Mouse (Mus musculus) kidney, postnatal 36 days (tissue): ENCODE measurements at regions not wholly inside any gene's neighbourhood (a gene's known extent, or its start where the extent isn't known, plus 50 kb on each side); places are given as distances from the start of the nearest gene placed in this dataset.

Source experiments
- DNase-seq, 2 experiments: peaks; one replicate each; pipeline ENCODE4 v3.0.0; 2021 to 2022; ENCODE audit warnings: mixed read lengths in 2 of 2

DNA sequence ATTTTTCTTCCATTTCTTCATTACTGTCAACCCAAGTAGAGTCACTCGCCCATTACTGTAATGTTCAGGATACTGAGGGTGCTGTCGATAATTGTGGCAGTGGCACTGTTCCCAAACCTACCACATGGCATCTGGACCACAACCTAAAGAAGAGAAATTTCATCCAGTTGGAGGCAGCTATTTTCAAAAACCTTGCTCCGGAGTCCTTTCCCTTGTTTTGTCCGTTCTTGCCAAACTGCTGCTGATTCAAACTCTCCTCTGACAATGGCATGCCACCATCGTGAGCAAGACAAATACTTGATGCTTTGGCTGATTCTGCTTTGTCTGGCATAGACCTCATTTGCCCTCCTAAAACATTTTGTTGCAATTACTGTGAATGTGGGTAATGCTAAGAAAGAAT, 176.9 kb upstream of the Spaca1 start:
- no peak for DNase-seq

DNA sequence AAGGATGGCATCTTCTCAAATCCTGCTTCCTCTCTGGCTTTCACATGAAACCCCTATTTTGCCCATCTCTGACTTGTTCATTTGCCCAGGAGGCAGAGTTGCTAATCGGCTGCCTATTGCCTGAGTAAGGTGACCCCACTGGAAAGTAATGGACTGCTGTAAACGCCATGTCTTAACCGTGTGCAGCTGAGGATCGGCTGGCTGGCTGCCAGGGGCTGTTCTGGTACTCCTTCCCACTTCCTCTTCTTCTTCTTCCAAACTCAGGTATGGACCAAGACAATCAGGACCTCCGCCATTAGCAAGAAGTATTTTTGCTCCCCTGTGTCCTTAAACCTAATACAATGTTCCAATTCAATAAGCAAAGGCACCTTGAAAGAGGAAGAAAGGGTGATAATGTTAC, 177.6 kb upstream of the Spaca1 start:
- DNase-seq: no peak

DNA sequence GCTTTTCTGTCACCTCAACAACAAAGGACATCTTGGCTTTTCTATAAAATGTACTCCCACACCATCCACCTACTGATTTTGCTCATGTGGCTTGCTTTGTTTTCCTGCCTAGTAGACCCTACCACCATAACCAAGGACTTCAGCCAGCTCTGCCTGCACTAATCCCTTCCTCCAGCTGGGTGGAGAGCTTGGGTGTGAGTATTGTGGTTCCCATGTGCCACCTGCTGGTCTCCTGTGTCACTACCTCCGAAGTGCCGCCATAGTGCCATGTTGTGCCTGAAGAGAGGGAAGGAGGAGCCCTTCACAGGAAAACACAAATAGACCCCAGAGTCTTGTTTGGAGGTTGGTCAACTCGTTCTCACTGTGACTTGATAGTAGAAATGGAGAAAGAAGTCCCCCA, 181.3 kb upstream of the Spaca1 start:
- peak; percentile 45 to 81 for DNase-seq

DNA sequence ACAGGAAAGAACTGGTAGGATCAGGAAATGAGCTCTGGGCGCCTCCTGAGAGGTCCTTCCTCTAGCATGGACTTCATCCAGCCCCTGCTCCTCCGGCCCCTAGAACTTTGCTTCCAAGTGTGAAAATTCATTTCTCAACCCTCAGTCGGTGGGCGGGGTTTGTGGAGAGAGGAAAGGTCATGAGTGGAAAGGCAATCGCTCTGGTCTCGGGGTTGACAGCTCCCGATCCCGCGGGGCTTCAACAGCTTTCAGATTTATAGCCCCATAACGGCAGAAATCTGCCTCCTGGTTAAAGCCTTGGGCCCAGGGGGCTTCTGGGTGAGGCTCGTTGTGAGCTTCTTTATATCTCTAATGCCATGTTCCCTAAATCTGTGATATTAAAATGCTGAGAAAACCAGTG, 184.2 kb upstream of the Spaca1 start:
- peak; percentile 34 to 57 for DNase-seq

DNA sequence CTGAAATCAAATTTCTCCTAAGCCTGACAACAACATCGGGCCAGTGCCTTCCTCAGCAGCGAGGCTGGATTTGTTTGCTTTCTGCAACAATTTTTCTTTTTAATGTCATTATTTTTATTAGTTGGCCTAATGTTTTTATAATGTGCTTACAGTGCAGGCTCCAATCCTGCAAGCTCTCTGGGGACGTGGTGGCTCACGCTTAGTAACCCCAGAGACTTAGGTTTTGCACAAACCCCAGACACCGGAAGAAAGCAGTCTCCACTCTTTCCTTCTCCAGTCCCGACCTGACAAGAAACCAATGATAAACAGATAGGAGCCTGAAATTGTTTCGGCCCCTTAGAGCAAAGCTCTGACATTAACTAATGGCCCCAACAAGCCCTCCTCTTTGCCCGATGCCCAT, 184.7 kb upstream of the Spaca1 start:
- peak; percentile 19 to 27 for DNase-seq

DNA sequence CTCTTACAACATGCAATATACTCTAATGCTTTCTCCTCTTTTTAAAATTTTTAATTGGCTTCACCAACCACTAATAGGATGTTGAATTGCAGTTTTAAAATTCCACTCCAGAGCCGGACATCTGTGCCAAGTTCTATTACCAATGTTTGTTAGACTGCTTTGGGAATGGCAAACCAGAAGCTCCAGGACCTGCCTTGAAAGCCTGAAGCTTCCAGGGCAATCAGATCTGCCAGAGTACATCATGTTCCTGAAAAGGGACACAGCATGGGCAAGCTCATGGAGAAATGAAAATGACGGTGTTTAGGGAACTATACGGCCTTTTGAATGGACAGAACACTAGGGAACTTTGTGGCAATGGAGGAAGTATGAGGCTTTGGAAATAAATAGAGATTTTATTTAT, 187.8 kb upstream of the Spaca1 start:
- DNase-seq: no peak

DNA sequence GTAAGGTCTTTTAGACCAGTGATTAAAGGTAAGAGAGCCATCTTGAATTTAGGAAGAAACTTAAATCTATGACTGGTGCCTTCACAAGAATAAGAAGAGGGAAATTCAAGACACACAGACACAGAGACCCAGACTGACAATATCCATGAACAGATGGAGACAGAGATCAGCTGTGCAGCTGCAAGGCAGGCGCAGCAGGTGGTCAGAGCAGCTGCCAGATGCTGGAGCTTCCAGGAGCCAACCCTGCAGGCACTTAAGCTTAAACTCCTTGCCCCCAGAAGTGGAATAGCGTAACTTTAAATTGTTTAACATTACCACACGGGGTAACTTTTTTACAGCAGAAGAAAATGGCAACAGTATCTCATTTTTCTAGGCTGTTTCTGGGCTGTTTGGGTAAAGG, 189.6 kb upstream of the Spaca1 start:
- DNase-seq: no peak

DNA sequence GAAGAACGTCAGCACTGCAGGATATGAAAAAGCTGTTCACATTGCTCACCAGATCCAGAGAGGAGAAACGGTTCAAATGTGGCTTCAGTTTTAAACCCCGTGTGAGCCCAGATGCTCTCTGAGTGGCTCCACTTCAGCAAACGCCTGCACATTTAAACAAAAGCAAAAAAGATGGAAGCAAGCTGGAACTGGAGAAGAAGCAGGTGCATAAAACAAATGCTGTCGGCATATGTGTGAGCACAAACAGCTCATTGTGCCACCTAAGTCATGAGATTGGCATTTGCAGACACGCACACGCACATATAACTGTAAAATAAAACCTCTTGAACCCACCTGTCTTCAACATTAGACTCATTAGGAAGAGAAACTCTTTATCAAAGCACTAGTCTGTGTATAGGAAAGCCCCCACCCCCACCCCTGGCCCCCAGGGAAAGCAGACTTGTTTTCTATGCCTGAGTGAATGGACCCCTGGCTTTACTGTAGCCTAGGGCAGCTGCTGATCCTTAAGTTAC, 191.1 kb upstream of the Spaca1 start:
- no peak for DNase-seq

DNA sequence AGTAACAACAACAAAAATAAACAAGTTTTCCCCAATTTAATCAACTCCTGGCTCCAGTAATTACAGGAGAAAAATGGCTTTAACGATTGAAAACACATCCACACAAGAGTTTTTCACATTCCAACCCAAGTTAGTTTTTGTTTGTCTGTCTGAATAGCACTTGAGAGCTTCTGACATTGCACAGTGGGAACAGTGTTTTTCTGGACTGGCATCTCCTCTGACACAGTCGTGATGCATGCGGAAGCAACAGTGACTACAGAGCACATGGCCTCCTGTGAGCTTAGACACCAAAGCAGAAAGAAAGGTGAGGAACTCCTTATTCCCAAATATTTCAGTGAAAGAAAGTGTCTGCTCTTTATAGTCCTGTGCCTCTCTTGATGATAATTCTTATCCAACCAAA, 191.7 kb upstream of the Spaca1 start:
- no peak for DNase-seq

DNA sequence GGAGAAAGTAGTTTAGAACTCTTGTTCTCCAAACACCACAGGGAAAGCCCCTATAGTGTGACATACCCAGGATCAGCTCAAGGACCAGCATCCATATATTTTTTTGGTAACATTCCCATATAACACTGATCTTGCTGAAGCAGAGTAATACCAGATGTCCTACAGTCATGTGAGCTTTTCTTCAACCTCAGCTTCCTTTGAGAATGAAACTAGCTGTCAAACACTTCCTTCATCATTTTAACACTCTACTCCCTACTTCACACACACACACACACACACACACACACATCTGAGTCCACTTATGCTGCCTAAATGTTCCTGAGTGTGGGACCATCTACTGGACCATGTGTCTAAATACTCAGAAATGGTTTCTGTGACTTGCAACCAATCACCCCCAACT, 209.5 kb upstream of the Spaca1 start:
- DNase-seq: no peak

DNA sequence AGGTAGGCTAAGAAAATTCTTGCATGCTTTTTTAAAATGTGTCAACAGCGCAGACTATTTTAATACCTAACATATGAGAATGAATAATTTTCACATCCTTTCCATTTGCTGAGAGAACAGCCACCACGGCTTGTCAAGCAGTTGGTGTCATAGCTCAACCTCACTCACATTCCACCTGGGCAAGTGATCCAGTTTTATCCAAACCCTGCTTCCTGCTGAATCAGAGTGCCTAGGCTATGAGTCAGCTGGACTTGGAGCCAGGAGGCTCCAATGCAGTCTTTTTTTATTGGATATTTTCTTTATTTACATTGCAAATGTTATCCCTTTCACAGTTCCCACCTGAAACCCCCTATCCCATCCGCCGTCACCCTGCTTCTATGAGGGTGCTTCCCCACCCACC, 210.5 kb upstream of the Spaca1 start:
- DNase-seq: no peak

DNA sequence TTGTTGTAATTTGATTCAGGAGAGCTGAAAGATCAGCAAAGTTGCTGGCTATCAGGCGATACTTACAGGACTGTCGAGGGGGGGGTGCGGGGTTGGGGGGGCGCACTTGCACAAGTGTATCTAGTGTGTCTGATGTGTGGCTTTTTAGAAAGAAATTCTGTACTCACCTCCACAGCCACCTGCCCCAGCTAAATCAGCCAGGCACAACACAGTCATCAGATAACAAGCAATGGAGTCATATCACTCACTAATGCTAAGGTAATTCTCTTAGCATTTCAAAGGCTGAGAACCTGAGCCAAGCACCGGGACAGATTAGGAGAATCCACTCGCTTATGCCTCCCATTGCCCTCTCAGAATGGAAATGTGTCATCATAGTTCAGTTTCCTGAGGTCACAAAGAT, 211.8 kb upstream of the Spaca1 start:
- DNase-seq: no peak

DNA sequence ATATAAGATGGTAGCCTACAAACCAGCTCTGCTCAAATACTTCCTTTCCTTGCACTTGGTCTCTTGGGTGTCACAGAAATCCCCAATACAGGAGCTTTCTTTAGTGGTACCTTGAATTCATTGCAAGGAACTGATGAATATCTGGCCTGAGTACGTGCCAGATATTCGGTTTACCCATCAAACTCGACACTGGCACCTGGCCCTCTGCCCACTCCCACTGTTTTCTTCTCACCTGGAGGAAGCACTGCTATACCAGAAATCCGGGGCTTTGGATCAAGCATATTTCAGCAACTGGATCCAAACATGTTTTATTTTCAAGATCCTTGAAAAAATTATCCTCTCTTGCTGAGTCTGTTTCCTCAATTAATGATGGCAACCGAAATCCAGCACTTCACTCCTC, 214.4 kb upstream of the Spaca1 start:
- DNase-seq: no peak

DNA sequence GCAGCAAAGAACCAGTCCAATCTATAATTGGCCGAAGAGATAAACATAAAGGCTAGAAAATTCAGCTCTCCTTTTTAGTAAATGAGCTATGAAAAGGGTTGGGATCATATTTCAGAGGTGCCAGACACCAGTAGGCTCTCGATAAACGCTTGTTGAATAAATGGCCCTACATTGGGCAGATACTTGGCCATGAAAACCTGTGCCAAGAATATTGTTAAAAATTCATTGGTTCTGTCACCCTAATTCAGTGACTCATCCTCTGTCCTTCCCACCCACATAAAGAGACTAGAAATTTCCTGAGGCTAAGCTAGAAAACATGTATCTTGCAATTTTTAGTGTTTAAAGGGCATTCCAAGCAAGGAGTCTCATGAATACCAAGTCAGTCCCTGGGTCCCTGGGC, 224.3 kb upstream of the Spaca1 start:
- DNase-seq: no peak

DNA sequence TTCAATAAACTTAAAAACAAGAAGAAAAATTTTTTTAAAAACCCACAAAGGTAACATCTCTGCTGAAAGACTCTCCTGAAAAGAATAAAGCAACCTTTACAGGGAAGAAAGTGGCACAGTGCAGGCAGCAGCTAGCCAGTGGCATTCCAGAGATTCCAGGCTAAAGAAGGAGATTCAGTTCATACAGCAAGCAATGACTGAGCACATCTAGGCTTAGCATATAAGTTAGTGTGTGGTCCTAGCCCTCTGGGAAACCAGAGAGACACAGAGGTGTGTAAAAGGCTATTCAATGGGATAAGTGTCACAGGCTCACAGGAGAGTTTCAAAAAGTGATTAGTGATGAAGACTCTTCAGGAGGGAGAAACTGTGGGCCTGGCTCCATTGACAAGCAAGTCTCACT, 225.4 kb upstream of the Spaca1 start:
- no peak for DNase-seq

DNA sequence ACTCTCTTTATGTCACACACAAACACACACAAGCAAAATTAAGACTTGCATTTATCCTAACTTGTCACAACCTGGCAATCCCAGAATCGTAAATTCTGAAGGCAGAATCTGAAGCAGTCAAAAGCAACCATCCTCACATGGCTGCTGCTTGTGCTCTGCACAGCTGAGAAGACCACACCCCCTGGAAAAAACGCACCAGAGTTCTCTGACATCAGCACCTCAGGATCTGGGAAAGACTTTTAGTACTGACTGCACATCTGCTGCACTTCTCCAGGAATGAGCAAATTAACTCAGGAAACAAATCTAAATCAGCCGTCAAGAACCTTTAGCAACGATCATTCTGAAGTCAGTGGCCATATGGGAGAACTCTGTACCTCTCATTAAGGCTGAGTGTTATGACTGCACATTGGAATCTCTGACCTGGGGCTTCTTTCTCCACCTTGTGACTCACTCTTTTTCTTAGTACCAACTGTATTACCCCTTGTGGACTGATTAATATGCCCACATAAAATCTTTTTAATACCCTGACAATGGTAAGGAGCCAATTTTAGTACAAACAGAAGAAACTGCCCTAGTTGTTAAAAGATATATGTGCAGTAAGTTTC, 248.1 kb upstream of the Akirin2 start:
- no peak for DNase-seq

DNA sequence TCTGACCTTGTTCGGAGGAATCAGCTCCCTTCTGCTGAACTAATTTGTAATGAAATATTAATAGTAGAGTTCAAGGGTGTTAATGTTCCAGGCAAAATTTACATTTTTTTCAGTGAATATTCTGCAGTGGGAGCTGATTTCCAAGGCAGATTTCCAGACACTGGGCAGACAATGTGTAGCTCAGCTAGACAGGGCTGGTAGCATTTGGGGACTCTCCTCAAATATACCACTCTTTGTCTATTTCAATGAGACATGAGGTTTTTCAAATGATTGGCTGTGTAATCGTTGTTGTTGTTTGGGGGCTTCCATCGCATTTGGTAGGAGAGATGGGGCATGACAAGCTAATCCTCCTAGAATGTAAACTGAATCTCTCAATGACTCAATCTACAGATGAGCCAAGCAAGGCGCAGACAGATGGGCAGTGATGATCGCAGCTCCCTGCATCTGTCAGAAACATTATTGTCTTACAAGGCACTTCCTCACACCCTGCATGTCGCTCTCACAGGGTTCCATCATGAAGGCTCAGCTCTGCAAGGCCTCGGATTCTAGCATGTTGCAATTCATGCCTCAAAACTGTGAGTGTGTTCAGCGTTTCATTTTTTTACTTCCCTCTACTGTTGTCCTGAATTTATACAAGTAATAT, 241.7 kb upstream of the Akirin2 start:
- no peak for DNase-seq

DNA sequence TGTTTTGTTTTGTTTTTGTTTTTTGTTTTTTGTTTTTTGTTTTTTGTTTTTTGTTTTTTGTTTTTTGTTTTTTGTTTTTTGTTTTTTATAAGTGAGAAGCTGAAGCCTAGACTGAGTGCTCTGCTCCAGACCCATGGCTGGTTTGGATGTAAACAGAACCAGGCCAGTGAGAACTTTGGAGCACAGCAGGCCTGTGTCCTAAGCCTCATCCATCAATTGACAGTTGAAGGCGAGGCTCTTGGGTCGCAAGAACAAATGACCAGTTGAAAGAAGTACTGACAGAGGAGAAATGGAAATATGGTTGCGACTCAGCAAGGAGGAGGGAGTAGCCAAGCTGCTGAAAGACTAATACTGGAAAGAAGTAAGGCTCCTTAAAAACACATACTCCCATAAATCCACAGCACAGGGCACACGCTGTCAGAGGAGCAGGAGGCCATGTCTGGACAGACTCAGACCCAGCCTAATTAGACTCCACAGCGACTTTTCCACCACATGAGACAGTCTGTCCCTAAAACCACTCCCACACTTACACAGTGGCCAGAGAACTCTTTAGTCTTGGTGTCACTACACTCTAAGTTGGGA, 240.6 kb upstream of the Akirin2 start:
- DNase-seq: no peak

DNA sequence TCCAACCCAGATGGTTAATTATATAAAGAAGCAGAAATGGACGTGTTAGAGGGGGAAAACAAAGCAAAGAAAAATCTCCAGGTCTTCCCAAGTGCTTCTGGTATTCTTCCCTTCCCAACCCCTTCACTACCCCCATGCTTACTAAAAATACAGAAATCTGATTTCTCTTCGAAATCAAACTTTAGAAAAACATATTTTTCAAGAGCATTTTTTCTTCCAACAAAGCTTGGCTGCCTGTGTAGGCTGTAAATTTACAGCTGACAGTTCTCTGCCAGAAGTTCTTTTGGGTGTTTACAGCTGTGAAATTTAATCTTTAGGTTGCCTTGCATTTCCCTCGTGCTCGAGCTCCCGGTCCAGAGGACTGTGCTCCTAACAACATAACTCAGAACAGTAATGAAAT, 234.9 kb upstream of the Akirin2 start:
- no peak for DNase-seq

DNA sequence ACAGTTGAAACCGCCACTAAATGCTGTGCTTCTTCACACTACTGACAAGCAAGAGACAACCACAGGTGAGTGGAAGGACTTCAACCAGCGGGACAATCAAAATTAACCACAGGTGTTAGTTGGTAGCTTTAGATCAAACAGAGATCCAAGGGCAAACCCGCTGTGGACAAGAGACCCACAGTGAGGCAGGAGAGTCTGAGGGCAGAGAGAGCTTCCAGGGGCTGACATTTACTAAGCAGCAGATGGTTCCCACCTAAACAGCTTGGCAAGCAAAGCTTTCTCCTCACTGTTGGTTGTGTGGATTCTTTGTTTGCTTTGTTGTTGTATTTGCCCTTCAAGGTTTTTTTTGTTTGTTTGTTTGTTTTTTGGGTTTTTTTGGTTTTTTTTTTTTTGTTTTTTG, 227.9 kb upstream of the Akirin2 start:
- no peak for DNase-seq

DNA sequence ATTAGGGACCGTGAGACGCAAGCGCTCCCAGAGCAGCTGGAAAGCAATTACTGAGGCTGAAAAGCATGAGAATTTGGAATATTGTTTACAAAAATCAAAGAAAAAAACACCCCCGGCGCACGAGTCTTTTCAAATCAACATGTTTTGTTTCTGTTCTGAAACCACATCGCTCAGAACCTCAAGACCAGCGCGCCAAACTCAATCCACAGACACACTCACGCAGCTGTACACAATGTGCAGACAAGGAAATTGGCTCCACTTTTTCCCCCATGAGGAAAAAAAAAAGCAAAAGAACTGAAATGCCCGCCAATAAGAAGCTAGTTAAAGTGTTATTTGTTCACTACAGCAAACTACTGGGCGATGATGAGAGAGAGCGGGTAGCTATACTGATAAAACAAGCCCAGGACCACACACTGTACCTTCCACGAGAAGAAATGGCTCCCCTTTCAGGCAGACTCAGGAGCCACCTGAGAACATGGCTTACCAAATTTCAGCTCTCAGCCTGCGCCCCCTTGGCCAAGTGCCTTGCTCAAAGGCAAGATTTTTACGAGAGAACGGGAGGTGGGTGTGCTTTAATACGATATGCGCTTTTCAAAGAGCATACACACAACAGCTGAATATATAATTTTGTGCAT, 222.5 kb upstream of the Akirin2 start:
- DNase-seq: no peak

DNA sequence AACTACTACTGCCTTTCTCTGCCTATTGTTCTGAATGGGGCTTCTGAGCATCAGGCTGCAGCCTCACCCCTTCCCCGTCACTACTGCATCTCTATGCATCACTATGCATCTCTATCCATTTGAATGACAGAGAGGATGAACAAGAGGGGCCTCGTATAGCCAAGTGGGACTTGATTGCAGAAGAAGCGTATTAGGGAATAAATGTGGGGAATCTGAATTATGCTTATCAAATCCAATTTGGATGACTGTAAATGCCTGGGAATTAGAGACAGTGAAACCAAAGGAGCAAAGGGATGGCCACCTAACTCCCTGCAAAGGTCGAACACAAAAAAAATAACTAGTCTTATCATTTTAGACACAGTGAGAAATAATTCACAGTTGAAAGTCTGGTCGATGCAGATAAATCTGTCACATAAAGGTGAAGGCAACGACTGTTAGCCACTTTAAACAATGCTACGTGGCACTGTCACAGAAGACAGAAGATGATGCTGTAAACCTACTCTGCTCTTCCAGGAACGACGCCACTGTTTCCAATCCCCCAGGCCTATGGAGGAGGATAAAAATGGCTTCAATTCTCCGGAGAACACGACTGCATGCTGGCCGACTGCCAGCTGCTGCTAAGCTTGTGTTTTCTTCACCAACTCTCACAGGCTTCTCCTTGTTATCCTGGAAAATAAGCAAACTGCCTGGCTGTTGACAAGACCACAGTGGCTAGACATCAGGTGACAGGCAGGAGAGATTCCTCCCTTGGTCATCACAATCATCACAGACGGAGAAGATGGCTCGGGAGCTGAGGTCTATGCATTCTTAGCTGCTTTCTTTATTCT, 213.6 kb upstream of the Akirin2 start:
- peak in 1 of 2 experiments; percentile 9 for DNase-seq

DNA sequence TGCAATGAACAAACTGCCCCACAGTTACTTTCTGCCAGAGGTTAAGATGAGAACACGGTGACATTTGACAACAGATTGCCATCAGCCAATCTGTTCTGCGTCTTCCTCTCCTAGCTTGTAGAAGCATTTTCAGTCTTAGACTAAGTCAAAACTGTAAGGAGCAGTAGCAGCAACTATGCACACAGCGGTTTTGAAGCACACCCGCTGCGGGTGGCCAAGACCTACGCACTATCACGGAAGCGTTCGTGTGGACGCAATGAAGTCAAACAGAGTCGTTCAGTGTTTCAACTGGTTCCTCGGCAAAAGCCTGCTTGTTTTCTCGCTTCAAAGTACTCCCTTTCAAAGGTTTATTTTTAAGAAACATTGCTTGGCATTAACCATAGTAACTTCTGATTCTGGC, 212.9 kb upstream of the Akirin2 start:
- no peak for DNase-seq
